Mouse (Mus musculus): ENCODE measurements around the gene Tsc1. TPM values are rescaled to one million over a fixed set of nuclear protein-coding genes. Genes with fewer than 3 reads are reported as not detected.

Gene Tsc1
- total RNA-seq (2022), result 10 to 100 TPM; 23.7 to 31.3 (median 28.8) TPM

DNA sequence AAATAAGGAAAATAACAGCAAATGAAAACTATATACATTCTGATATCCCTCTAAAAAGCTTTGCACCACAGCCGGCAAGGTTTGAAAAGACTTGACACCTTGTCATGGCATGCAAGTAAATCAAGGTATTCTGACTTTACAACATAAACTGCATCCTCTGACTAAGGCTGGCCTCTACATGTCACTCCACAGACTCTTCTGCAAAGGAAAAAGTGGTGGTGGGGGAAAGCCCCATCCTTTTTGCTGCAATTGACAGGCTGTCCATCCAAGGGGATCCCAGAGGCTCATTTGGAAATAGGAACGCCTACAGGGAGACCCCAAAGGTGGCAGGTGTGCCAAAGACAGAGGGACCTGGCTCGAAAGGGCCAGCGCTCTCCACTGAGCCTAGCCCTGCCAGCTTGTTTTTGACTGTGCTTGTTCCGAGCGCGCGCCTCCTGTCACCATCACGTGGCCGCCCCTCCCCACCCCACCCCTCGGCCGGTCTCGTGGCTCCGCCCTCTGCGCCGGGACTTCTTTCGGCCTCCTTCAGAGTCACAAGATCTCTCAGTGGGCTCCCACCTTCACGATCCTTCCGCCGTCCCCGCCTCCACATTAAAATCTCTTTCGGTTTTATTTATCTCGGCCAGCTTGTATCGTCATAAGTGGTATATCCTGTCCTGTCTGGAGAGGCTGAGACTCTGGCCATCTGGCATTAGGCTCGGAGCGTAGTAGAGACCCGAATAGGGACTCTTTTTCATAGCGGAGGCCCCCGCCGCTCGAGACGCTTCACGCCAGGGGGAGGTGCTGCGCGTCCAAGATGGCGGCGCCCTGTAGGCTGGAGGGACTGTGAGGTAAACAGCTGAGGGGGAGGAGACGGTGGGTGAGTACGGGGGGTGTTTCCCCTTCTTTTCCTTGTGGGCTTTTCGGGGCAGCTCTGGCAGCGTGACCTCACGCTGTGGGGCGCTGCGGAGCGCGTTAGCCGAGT, at the start of gene Tsc1:
Tsc1 (plus strand) TSS at position 768 of the 964 bp plus-strand sequence.
- peak; percentile 96 for DNase-seq (ENCODE audit: low spot score)

GRCm38 (mm10) chr2:28591479-28591878, 49.5 kb upstream of the Tsc1 start:
- DNase-seq (ENCODE audit: low spot score), result peak; percentile 24

DNA sequence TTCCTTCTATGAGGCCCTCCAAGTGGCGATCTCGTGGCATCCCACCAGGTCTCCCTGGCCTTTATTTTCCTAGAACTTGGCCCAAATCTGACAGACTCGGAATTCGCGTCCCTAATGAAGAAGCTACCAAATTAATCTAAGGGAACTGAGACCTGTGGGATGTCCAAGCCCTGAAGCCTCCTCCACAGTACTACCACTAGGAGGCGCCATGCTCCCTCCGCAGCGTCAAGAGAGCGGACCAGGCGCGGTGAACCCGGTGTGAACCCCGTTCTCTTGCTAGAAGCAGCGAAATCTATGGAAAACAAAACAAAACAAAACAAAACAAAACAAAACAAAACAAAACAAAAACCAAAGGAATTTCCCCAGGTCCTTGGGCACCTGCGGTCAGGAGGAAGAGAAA, 48.2 kb upstream of the Tsc1 start:
- DNase-seq (ENCODE audit: low spot score), result peak; percentile 45

GRCm38 (mm10) chr2:28596021-28596420, 45.0 kb upstream of the Tsc1 start:
- no peak for DNase-seq (ENCODE audit: low spot score)

DNA sequence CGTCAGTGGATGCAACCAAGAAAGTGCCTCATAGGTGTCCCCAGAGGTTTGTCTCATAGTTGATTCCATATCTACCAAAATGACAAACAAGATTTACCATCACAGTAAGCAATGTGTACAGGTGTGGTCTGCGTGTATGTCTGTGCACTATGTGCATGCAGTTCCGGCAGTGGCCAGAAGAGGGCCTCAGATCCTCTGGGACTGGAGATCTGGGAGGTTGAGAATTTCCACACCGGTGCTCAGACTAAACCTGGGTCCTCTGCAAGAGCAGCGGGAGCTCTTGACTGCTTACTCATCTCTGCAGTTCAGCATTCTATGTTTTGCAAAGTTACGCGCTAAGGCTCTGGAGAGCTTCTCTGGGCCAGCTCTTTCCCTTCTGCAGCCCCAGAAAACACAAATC, 44.0 kb upstream of the Tsc1 start:
- DNase-seq (ENCODE audit: low spot score), result no peak

DNA sequence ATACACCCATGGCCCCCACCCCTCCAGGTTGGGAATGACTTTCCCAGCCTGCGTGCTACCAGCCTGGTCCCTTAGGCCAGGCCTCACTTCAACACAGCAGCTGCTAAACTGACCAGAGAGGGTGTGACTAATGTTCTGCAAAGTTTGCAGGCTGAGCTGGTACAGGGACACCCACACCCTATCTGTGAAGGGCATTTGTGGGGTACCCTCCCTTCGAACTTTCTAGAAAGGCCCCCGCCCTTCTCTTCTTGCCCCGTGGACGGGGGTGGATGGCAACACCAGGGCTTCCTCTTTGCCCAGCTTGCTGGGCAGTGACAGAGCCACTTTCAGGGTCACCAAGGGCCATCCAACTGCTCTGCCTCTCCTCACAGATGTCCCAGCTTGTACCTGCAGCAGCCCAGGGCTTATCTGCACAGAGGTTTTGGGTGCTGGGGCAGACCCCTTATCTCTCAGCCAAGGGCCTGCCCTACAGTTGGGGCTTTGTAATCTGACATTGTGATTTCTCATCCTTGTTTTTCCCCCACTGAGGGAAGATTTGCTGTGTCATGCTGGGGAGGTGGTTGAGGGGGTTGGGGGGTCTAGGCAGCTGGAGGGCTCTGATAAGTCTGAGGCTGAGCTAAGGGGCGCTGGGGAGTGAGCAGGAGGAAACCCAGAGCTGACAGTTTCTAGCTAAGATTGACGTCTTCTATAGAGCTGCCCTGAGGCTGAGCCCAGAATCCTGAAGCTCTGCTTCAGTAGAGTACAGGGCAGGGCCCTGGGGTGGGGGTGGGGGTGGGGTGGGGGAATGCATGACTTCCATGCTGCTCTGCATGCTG, 43.1 kb upstream of the Tsc1 start:
- no peak for DNase-seq (ENCODE audit: low spot score)

DNA sequence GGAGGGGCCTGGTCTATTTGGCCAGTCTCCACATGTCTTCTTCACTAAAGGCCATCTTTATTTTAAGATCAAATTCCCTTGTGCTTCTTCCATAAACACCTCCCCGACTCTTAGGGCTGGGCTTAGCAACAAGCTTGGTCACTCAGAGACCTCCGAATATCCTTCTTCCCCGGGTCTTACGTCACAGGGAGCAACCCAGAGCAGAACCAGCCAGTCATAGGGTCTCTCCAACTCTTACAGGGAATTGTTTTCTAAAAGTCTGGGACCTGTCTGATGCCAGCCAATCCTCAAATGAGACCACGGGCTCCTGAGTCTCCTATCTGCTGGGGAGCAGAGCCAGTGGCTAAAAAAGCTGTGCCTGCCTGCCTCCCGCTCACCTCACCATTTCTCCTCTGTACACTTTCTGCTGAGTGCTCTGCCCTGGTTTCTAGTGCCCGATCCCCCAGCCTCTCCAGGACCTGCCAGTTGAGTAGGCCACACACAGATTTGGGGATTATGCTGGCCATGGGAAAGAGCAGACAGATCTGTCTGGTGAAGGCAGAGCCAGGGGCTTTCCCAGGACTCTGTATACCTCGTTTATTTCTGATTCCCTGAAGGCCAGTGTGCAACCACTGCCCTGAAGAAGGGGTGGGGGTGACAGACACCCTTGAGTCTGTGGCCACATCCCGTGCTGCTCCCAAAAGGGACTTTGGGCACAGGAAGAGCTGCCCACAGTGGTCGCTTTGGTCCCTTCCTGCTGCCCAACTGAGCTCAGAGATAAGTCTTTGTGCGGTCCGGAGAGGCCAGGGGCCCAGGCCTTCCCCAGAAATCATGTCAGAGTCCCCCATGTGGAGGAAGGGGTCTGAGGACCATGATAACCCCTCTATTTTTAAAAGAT, 42.1 kb upstream of the Tsc1 start:
- no peak for DNase-seq (ENCODE audit: low spot score)

DNA sequence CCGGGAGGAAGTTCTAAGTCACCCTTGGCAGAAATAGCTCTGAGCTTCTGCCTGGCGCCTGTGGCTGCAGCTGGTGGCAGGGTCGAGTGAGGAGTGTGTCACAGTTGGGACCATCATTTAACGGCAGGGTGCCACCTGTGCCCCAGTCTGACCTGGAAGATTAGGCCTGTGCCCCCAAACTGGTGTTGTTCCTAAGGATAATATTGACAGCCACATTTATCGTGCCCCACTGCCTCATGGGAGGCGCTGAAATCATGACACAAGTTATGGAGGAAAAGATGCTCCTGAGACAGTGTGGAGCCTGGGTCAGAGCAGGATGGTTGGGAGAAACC, 41.5 kb upstream of the Tsc1 start:
- DNase-seq (ENCODE audit: low spot score), result no peak

- DNase-seq (ENCODE audit: low spot score), result no peak
Measured at GRCm38 (mm10) chr2:28601720-28602590, 39.1 kb upstream of the Tsc1 start.

DNA sequence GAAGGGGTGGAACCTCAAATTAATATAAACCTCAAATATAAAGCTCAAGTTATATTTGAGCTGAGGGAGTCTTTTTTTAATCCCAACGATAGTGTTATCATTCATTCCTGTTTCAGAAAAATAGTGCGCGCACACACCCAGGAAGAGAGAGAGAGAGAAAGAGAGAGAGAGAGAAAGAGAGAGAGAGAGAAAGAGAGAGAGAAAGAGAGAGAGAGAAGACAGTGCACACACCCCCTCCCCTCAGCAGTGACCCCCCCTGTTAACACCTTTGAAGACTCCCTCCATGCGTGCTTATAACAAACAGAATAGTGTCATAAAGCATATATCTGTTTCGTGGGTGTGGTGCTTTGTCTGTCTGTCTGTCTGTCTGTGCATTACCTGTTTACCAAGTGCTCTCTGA, 37.5 kb upstream of the Tsc1 start:
- DNase-seq (ENCODE audit: low spot score), result no peak

GRCm38 (mm10) chr2:28605789-28606541, 35.1 kb upstream of the Tsc1 start:
- DNase-seq (ENCODE audit: low spot score), result no peak

DNA sequence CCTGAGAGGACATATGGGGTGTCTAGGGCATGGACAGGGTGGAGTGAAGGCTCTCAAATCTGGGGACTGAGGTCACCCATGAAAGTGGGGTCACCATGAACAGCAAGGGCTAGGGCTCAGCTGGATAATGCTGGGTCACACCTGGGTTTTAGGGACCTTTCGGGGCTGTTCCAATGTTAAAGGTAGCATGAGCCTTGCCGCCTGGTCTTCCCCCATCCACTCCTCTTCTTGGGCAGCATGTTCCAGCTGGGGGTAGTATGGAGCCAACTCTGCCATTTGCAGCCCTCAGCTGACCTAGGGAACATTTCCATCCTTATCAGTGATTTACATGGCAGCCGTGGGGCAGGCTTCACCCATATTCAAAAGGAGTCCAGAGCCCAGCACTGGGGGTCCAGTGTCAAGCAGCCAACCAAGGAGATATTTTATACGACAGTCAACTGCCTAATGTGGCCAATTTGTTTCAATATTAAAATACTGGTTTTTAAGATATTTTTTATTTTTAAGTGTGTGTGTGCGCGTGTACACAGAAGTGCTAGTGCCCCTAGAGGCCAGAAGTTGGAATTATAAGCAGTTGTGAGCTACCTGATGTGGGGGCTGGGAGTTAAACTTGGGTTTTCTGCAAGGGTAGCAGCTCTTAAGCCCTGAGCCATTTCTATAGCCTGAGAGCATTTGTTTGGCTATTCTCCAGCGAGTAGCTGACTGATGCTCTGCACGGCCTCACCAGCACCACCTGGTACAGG, 34.3 kb upstream of the Tsc1 start:
- no peak for DNase-seq (ENCODE audit: low spot score)

- DNase-seq (ENCODE audit: low spot score), result no peak
Measured at GRCm38 (mm10) chr2:28607341-28608165, 33.5 kb upstream of the Tsc1 start.

- DNase-seq (ENCODE audit: low spot score), result no peak
Measured at GRCm38 (mm10) chr2:28609851-28610250, 31.2 kb upstream of the Tsc1 start.

DNA sequence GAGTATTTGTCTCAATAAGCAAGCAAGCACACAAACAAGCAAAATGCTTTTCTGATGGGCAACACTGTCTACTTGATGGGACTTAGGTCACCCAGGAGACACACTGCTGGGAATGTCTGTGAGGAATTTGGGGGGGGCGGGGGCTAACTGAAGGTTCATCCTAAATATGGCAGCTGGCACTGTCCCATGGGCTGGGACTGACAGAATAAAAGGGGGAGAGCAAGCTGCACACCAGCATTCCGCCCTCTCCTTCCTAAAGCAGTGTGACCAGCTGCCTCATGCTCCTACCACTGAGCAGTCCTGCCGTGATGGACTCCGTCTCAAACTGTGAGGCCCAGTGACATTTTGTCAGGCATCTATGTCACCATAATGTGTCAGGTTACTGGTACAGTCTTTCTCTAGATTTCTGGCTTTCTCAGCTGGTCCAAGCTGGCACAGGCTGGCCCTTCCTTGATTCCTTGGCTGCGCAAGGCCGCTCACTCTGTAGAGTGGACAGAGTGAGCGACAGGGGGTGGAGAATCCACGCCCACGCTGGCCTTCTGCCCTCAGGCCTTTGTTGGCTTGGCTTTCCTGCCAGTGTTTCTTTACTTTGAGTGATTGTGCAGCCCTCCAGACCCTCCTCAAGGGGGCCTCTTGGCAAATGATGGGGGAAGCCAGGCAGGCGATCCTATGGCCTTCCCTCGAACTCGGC, 30.2 kb upstream of the Tsc1 start:
- no peak for DNase-seq (ENCODE audit: low spot score)

- DNase-seq (ENCODE audit: low spot score), result no peak
Measured at GRCm38 (mm10) chr2:28611407-28611787, 29.6 kb upstream of the Tsc1 start.

DNA sequence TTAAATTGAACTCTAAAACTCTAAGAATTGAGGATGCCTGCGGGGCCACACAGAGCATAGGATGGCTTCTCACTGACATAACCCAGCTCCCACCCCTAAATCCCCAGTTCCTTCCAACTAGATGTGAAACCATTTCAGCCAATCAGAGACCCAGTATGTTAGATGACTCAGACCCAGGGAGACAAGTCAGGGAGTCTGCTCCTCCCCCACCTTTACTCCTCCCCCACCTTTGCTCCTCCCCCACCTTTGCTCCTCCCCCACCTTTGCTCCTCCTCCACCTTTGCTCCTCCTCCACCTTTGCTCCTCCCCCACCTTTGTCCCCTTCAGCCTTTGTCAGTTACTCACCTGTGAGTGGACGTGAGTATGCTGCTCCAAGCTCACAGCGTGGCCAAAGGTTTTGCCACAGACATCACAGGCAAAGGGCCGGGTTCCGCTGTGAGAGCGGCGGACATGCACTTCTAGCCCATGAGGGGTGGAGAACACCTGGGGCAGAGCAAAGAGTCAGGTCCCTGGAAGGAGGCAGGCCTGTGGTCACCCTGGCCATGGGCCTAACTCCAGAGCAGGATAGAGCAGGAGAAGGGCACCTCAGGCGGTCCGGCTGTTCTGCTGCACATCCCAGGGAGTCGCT, 28.5 kb upstream of the Tsc1 start:
- DNase-seq (ENCODE audit: low spot score), result no peak

Data from heart, adult 8-10 months (tissue).